Mouse (Mus musculus) liver (tissue): Measurements from ENCODE around the gene Etnk2.

Experiments used
- DNase-seq: peaks from one replicate; pipeline ENCODE4 v3.0.0-alpha.2; 2020; ENCODE audit warnings: mixed read lengths

Etnk2 gene

DNA sequence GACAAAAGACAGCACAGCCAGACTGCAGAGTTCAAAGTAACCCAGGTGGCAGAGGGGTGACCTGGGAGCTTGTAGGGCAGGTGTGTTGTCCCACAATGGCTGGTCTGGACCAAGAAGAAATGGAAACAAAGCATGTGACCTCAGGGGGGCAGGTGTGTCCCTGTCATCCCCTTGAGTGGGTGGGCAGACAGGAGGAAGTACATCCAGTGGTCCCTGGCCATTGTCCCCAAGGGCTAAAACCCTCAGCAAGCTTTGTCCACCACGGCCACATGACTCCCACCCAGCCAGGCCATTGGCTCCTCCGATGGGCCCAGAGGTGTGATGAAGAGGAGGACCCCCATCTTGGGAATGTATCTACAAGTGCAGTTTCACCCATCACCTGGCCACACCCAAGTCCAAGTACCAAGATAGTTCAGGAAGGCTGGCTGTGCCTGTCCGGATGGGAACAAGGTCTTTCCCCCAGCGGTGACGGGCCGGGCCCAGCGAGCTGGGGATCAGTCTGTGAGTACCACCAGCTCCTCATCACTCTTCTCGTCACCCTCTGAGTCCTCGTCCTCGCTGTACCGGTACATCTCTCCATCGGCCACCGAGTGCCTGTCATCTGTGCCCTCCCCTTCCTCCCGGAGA is 19.9 kb downstream of the Etnk2 start:
- no peak for DNase-seq

DNA sequence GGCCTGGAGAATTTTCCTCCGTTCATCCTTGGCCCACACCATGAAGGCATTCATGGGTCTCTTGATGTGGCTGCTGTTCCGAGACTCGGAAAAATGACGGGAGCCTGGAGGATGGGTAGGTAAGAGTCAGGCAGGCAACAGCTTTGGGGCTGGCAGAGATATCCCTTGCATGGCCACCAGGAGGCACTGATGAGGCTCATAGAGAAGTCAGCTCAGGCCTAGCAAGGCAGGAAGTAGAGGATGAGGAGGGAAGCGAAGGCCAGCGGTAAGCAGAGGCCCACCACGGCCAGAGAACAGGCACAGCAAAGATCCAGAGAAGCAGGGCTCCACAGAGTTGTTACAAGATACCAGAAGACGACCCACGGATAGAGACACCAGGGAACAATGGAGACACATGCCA is 22.1 kb downstream of the Etnk2 start:
- DNase-seq = peak; percentile 75

DNA sequence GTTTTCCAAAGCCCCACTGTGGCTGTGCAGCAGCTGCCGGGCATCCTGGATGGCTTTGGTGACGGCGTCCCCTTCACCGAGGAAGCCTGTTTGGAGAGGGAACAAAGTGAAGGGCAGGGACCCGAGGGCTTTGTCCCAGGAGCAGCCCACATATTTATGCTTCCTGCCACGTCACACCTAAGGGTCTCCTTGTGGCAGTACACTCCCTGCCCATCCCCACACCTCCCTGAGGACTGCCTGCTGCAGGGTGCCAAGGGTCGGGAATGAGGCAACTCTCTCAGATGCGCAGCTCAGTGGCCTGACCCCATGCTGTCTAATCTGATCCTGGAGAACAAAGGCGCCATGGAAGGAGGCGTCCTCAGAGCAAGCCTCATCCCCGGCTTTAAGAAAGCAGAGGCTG is 22.8 kb downstream of the Etnk2 start:
- no peak for DNase-seq

DNA sequence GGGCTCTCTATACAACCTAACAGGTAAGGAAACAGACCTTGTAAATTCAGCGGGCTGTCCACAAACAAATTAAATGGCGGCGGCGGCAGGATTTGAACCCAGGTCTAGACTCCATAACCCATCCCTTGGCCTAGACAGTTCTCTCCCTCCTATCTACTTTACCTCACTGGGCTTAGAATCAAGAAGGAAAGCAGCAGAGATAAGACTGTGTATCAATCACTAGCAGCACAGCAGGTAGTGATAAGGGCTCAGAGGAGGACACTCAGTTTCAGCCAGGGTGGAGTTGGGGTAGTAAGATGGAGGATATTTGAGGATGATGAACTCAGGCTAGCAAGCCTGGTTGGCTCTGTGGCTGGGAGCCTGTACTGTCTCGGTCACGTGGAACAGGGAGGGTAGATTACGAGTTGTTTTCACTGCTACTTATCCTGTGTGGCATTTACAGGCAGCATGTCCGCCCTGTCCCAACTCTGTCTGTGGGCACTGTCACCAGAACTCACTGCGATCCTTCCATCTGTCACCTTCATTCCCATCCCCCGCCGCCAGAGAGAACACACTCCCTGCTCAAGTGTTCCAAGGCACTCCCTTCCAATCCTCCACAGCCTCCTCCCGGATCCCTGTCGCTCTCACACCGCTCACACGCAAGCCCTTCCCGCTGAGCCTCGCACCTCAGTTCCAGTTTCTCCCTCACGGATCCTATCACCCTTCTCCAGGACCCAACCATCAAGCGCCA is 24.3 kb downstream of the Etnk2 start:
- no peak for DNase-seq

- DNase-seq = no peak
Observed at GRCm38 (mm10) chr1:133394702-133395101, 31.3 kb downstream of the Etnk2 start.

GRCm38 (mm10) chr1:133396693-133397092 is 33.3 kb downstream of the Etnk2 start:
- no peak for DNase-seq

GRCm38 (mm10) chr1:133397094-133397482 is 33.7 kb downstream of the Etnk2 start:
- no peak for DNase-seq

GRCm38 (mm10) chr1:133397483-133398237 is 34.3 kb downstream of the Etnk2 start:
- no peak for DNase-seq

DNA sequence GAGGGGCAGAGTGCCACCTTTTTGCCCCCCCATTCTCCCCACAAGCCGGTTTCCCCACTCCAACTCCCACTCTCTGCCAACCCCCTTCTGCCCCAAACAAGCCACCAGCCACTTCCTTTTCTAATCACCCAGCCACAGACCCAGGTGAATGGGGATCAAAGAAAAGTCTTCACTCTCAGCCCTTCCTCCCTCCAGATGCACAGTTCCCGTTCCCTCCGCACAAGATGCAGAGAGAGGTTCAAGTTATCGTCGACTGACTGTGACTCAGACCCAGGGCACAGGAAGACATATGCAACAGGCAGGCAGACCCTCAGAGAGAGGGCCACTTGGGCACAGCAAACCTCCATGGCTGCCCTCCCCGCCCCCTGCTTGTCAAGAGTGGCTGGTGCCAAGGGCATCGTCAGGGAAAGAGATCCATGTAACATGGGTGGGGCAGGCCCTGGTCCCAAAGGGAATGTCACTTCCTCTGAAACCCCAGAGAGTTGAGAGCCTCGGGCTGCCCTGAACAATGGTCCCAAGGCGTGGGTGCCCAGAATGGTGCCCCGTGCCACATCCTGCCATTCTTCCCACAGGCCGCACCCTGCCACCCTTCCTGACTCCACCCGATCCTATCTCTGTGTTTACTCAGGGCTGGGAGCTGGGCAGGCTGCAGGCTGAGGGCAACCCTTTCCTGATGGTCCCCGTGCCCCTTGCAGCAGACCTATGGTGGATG is 36.8 kb downstream of the Etnk2 start:
- DNase-seq = no peak

DNA sequence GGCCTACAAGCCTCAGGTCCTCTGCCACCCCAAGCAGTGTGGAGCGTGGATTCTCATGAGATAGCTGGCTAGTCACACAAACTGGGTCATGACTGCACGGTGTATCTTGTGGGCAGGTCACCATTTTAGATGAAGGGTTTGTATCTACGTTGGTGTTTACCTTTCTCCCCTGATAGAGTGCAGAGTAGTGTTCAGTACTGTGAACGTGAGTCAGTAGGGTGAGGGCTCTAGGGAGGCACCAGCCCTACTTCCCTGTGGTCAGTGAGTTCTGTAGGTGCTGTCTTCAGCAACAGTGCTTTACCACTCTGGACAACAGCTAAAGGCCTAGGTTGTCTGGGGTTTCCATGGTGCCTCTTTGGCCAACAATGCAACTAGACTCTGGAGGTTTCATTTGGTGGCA is 40.6 kb downstream of the Etnk2 start:
- no peak for DNase-seq

- no peak for DNase-seq
Observed at GRCm38 (mm10) chr1:133406614-133407013, 43.2 kb downstream of the Etnk2 start.

GRCm38 (mm10) chr1:133407436-133407835 is 44.1 kb downstream of the Etnk2 start:
- DNase-seq = no peak

- no peak for DNase-seq
Observed at GRCm38 (mm10) chr1:133408321-133408720, 44.9 kb downstream of the Etnk2 start.

- peak; percentile 47 for DNase-seq
Observed at GRCm38 (mm10) chr1:133408880-133409516, 45.6 kb downstream of the Etnk2 start.

DNA sequence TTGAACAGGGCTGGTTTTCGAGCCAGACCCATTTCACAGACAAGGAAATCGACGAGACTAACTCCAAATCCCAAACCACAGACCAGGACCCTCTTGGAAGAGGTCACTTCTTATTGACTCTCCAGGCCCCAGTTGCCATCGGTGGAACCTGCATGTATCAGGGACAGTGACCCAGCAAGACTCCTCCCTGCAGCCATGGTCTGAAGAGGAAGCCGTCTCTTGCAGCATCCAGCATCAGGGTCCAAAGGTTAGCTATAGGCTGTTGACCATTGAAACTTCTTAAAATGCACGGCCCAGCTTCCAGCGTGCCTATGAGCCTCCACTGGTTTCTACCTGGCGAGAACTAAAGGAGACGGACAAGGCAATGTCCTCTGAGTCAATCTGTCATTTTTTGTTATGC is 46.4 kb downstream of the Etnk2 start:
- DNase-seq = no peak

- DNase-seq = no peak
Observed at GRCm38 (mm10) chr1:133411506-133412147, 48.3 kb downstream of the Etnk2 start.

DNA sequence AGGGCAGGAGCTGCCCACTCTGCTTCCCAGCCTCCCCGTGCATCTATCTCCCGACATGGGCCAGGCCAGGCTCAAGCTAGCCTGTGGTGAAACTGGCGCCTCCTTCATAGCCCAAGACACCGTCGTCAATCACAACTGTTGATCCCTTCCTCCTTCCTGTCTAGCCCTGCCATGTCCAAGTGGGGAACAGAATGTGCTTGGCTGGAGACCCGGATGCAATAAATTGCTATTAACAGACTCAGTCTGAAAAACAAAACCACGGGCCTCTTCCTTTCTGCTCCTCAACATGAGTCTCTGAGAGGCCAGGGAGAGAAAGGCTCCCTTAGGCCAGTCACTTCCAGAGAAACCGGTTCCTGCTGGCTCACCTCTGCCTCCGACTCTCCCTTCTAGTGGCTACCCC is 49.6 kb downstream of the Etnk2 start:
- DNase-seq = no peak

GRCm38 (mm10) chr1:133415086-133415485 is 51.7 kb downstream of the Etnk2 start:
- no peak for DNase-seq

DNA sequence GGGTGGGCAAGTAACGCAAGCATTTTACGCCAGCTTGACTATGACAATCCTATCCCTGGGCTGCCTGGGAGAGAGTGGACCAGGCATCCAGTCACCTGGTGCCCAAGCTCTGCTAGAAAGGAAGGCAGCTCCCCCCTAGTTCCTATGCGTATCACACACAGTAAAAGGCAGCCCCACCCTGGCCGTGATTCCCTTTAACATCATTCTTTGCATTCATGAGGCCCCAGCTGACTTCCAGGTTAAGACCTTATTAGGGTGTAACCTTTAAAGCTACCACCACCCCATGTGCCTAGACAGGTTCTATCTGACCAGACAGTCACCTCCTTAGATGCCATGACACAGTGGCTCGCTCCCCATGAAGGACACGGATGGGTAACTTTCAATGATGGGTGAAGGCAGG is 52.1 kb downstream of the Etnk2 start:
- no peak for DNase-seq

GRCm38 (mm10) chr1:133416472-133416871 is 53.1 kb downstream of the Etnk2 start:
- no peak for DNase-seq

DNA sequence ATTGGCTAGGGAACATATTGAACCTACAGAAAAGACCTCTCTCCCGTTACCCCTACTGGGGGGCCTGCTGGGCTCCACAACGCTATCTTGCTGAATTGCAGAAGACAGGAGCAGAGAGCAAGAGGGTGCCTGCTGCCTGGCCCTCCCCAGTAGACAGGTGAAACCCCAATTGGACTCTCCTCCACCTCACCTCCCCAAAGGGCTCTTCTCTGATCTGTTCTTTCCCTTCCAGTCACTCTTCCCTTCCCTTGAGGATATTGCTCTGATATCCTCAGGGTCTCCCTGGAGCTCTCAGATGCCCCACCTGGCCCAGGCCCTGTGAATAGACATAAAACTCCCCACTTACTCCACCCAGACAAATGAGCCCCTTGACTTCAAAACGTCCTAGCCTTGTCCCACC is 53.7 kb downstream of the Etnk2 start:
- DNase-seq = no peak

DNA sequence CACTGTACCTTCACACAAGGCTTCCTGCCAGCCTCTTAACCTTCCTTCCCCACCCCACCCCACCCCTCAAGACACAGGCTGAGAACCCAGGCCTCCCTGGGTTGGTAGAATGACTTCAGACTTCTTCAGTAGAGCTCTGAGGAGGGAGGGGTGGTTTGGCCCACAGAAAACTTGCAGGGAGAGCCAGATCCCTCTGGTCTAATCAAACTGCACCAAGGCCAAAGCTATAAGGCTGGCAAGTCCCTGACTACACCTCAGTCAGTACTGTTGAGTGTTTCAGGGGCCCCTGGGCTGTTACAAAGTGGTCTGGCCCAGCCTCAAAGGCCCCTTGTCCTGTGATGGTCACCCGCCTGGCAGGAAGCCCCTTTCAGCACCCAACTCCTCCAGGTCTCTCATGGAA is 54.2 kb downstream of the Etnk2 start:
- DNase-seq = no peak
